Mouse (Mus musculus): ENCODE data around the gene Slc30a1. TPM values are rescaled to one million over a fixed set of nuclear protein-coding genes. Genes with fewer than 3 reads are reported as not detected.

Slc30a1 gene
- polyA plus RNA-seq (2014; fragmentation: Nextera tagmentation; extraction: Ambion mirVana) = 2.1 and 2.8 TPM in 2 replicates

GRCm38 (mm10) chr1:191906571-191907430 is at the start of gene Slc30a1:
Gene Slc30a1, plus strand, starts transcription at chr1:191906767.
- peak; percentile 99 for ATAC-seq (ENCODE audit: low read depth)

GRCm38 (mm10) chr1:191856886-191857651 is 49.5 kb upstream of the Slc30a1 start:
- ATAC-seq (ENCODE audit: low read depth) = no peak
- Histone ChIP-seq H3K9ac (replicated peaks; ENCODE audit: low read depth, low read length) (no peak overlapping the region), H3K4me3 (ENCODE audit: low read depth, low read length) (no peak overlapping the region), H3K27ac (ENCODE audit: low read depth, low read length) (no peak overlapping the region), H3K27me3 (ENCODE audit: control insufficient read depth, insufficient read depth, low read length) (no peaks in the 10 kb centered on the region), H3K4me1 (ENCODE audit: control insufficient read depth, insufficient read depth, low read length) (no peaks in the 10 kb centered on the region), H3K4me2 (ENCODE audit: low read depth, low read length) (no peak overlapping the region), H3K36me3 (ENCODE audit: control insufficient read depth, insufficient read depth, low read length) (no peaks in the 10 kb centered on the region), H3K9me3 (ENCODE audit: control insufficient read depth, low read length) (no peaks in the 10 kb centered on the region)
- 86% methylated on average over 5 of the region's 5 CpGs for WGBS

More at GRCm38 (mm10) chr1:191906571-191907430, at the start of gene Slc30a1:
- WGBS = 0% methylated on average over 86 of the region's 104 CpGs
- Histone ChIP-seq H3K36me3 (ENCODE audit: control insufficient read depth, insufficient read depth, low read length) (peaks cover 7% of the 10 kb centered on the region; the same call in 1 of the 2 replicates), H3K4me3 (ENCODE audit: low read depth, low read length) (peak within 1 kb of the TSS; percentile 93), H3K27ac (ENCODE audit: low read depth, low read length) (peak within 1 kb of the TSS; percentile 81), H3K9ac (replicated peaks; ENCODE audit: low read depth, low read length) (peak within 1 kb of the TSS; percentile 82), H3K4me2 (ENCODE audit: low read depth, low read length) (peak within 1 kb of the TSS; percentile 92), H3K9me3 (ENCODE audit: control insufficient read depth, low read length) (no peaks in the 10 kb centered on the region), H3K4me1 (ENCODE audit: control insufficient read depth, insufficient read depth, low read length) (peaks cover 30% of the 10 kb centered on the region), H3K27me3 (ENCODE audit: control insufficient read depth, insufficient read depth, low read length) (no peaks in the 10 kb centered on the region; the same call in none of the 2 replicates)

GRCm38 (mm10) chr1:191858136-191858535 is 48.4 kb upstream of the Slc30a1 start:
- Histone ChIP-seq H3K4me3 (ENCODE audit: low read depth, low read length) (no peak overlapping the region), H3K27ac (ENCODE audit: low read depth, low read length) (no peak overlapping the region), H3K4me2 (ENCODE audit: low read depth, low read length) (no peak overlapping the region), H3K36me3 (ENCODE audit: control insufficient read depth, insufficient read depth, low read length) (no peaks in the 10 kb centered on the region), H3K9ac (replicated peaks; ENCODE audit: low read depth, low read length) (no peak overlapping the region), H3K27me3 (ENCODE audit: control insufficient read depth, insufficient read depth, low read length) (no peaks in the 10 kb centered on the region), H3K9me3 (ENCODE audit: control insufficient read depth, low read length) (no peaks in the 10 kb centered on the region), H3K4me1 (ENCODE audit: control insufficient read depth, insufficient read depth, low read length) (no peaks in the 10 kb centered on the region)
- ATAC-seq (ENCODE audit: low read depth) = no peak

- WGBS = 89% methylated on average over 3 of the region's 3 CpGs
- no peaks in the 10 kb centered on the region for H3K27me3 ChIP-seq (ENCODE audit: control insufficient read depth, insufficient read depth, low read length)
- no peak overlapping the region for H3K4me3 ChIP-seq (ENCODE audit: low read depth, low read length)
- no peaks in the 10 kb centered on the region for H3K9me3 ChIP-seq (ENCODE audit: control insufficient read depth, low read length)
- no peak overlapping the region for H3K4me2 ChIP-seq (ENCODE audit: low read depth, low read length)
- H3K4me1 ChIP-seq (ENCODE audit: control insufficient read depth, insufficient read depth, low read length) = no peaks in the 10 kb centered on the region
- H3K27ac ChIP-seq (ENCODE audit: low read depth, low read length) = no peak overlapping the region
- no peak overlapping the region for H3K9ac ChIP-seq (replicated peaks; ENCODE audit: low read depth, low read length)
- ATAC-seq (ENCODE audit: low read depth) = no peak
- H3K36me3 ChIP-seq (ENCODE audit: control insufficient read depth, insufficient read depth, low read length) = no peaks in the 10 kb centered on the region
These were observed 46.7 kb upstream of the Slc30a1 start for GRCm38 (mm10) chr1:191859847-191860246.

- WGBS = 87% methylated on average over 5 of the region's 5 CpGs
- no peaks in the 10 kb centered on the region for H3K36me3 ChIP-seq (ENCODE audit: control insufficient read depth, insufficient read depth, low read length)
- H3K27me3 ChIP-seq (ENCODE audit: control insufficient read depth, insufficient read depth, low read length) = no peaks in the 10 kb centered on the region
- H3K4me1 ChIP-seq (ENCODE audit: control insufficient read depth, insufficient read depth, low read length) = no peaks in the 10 kb centered on the region
- H3K4me2 ChIP-seq (ENCODE audit: low read depth, low read length) = no peak overlapping the region
- H3K27ac ChIP-seq (ENCODE audit: low read depth, low read length) = no peak overlapping the region
- no peak overlapping the region for H3K4me3 ChIP-seq (ENCODE audit: low read depth, low read length)
- ATAC-seq (ENCODE audit: low read depth) = no peak
- no peak overlapping the region for H3K9ac ChIP-seq (replicated peaks; ENCODE audit: low read depth, low read length)
- H3K9me3 ChIP-seq (ENCODE audit: control insufficient read depth, low read length) = no peaks in the 10 kb centered on the region
These were observed 45.3 kb upstream of the Slc30a1 start for GRCm38 (mm10) chr1:191861247-191861646.

- Histone ChIP-seq H3K27me3 (ENCODE audit: control insufficient read depth, insufficient read depth, low read length) (no peaks in the 10 kb centered on the region), H3K36me3 (ENCODE audit: control insufficient read depth, insufficient read depth, low read length) (no peaks in the 10 kb centered on the region), H3K4me2 (ENCODE audit: low read depth, low read length) (no peak overlapping the region), H3K4me3 (ENCODE audit: low read depth, low read length) (no peak overlapping the region), H3K9ac (replicated peaks; ENCODE audit: low read depth, low read length) (no peak overlapping the region), H3K4me1 (ENCODE audit: control insufficient read depth, insufficient read depth, low read length) (no peaks in the 10 kb centered on the region), H3K9me3 (ENCODE audit: control insufficient read depth, low read length) (no peaks in the 10 kb centered on the region), H3K27ac (ENCODE audit: low read depth, low read length) (no peak overlapping the region)
- WGBS = 82% methylated on average over 4 of the region's 4 CpGs
- ATAC-seq (ENCODE audit: low read depth) = no peak
These were observed 42.6 kb upstream of the Slc30a1 start for GRCm38 (mm10) chr1:191863833-191864550.

GRCm38 (mm10) chr1:191864551-191865027 is 42.0 kb upstream of the Slc30a1 start:
- 88% methylated on average over 8 of the region's 8 CpGs for WGBS
- no peak for ATAC-seq (ENCODE audit: low read depth)
- Histone ChIP-seq H3K4me3 (ENCODE audit: low read depth, low read length) (no peak overlapping the region), H3K27ac (ENCODE audit: low read depth, low read length) (no peak overlapping the region), H3K4me2 (ENCODE audit: low read depth, low read length) (no peak overlapping the region), H3K27me3 (ENCODE audit: control insufficient read depth, insufficient read depth, low read length) (no peaks in the 10 kb centered on the region), H3K36me3 (ENCODE audit: control insufficient read depth, insufficient read depth, low read length) (no peaks in the 10 kb centered on the region), H3K4me1 (ENCODE audit: control insufficient read depth, insufficient read depth, low read length) (no peaks in the 10 kb centered on the region), H3K9me3 (ENCODE audit: control insufficient read depth, low read length) (no peaks in the 10 kb centered on the region), H3K9ac (replicated peaks; ENCODE audit: low read depth, low read length) (no peak overlapping the region)

GRCm38 (mm10) chr1:191872076-191872710 is 34.4 kb upstream of the Slc30a1 start:
- H3K27ac ChIP-seq (ENCODE audit: low read depth, low read length) = no peak overlapping the region
- no peak overlapping the region for H3K4me2 ChIP-seq (ENCODE audit: low read depth, low read length)
- ATAC-seq (ENCODE audit: low read depth) = no peak
- H3K9ac ChIP-seq (replicated peaks; ENCODE audit: low read depth, low read length) = no peak overlapping the region
- H3K9me3 ChIP-seq (ENCODE audit: control insufficient read depth, low read length) = no peaks in the 10 kb centered on the region
- H3K4me1 ChIP-seq (ENCODE audit: control insufficient read depth, insufficient read depth, low read length) = no peaks in the 10 kb centered on the region
- no peak overlapping the region for H3K4me3 ChIP-seq (ENCODE audit: low read depth, low read length)
- H3K36me3 ChIP-seq (ENCODE audit: control insufficient read depth, insufficient read depth, low read length) = no peaks in the 10 kb centered on the region
- WGBS = 86% methylated on average over 6 of the region's 6 CpGs
- H3K27me3 ChIP-seq (ENCODE audit: control insufficient read depth, insufficient read depth, low read length) = no peaks in the 10 kb centered on the region

Data from neural tube, embryonic 14.5 days (tissue).